Mouse (Mus musculus) intestine, embryonic 16.5 days (tissue): ENCODE measurements around the gene Mafk. TPM values are rescaled to one million over a fixed set of nuclear protein-coding genes. Genes with fewer than 3 reads are reported as not detected.
A peak's percentile ranks its signal among the peaks of the same experiment; 100 is the strongest.

Source experiments
- ATAC-seq: fragments of 200-750 bp; cut with Nextera tagmentation; 2 replicates; pipeline ENCODE4 v1.8.0; 2017; ENCODE audit warnings: moderate TSS enrichment, moderate library complexity
- H3K27ac ChIP-seq: fragments of 300-500 bp; sonication (generic); 2 replicates; pipeline ENCODE4 v1.5.1; 2014; ENCODE audit warnings: mild to moderate bottlenecking, low read length
- H3K27me3 ChIP-seq: fragments of 300-500 bp; sonication (generic); replicated peaks from 2 replicates; pipeline ENCODE4 v1.6.1; 2014; ENCODE audit warnings: low read length, control low read depth, mixed read lengths; ENCODE audit not compliant: control insufficient read depth, insufficient read depth
- H3K36me3 ChIP-seq: fragments of 300-500 bp; sonication (generic); 2 replicates; pipeline ENCODE4 v1.6.1; 2014; ENCODE audit warnings: low read length, control low read depth; ENCODE audit not compliant: control insufficient read depth, insufficient read depth
- H3K4me1 ChIP-seq: fragments of 300-500 bp; sonication (generic); 2 replicates; pipeline ENCODE4 v1.6.1; 2014; ENCODE audit warnings: low read length, control low read depth, mixed read lengths; ENCODE audit not compliant: control insufficient read depth, insufficient read depth
- H3K4me2 ChIP-seq: fragments of 300-500 bp; sonication (generic); 2 replicates; pipeline ENCODE4 v1.6.1; 2014; ENCODE audit warnings: low read depth, low read length, control low read depth
- H3K4me3 ChIP-seq: fragments of 300-500 bp; sonication (generic); 2 replicates; pipeline ENCODE4 v1.5.1; 2014; ENCODE audit warnings: mild to moderate bottlenecking, low read length
- H3K9ac ChIP-seq: fragments of 300-500 bp; sonication (generic); 2 replicates; pipeline ENCODE4 v1.6.1; 2014; ENCODE audit warnings: low read depth, low read length
- H3K9me3 ChIP-seq: fragments of 300-500 bp; sonication (generic); 2 replicates; pipeline ENCODE4 v1.6.1; 2016; ENCODE audit warnings: low read length, control low read depth; ENCODE audit not compliant: control insufficient read depth
- WGBS: fragments of 180-500 bp; shearing (Covaris S2); extraction: QIAGEN DNeasy Blood & Tissue Kit; methylation state at CpG from one replicate; pipeline ENCODE4 v1.1.7; 2014; 5-methylcytosine and 5-hydroxymethylcytosine counted together
- microRNA-seq: library from miRNA; unstranded; fragments of <30 nt; microRNA quantifications from one replicate; pipeline ENCODE4, GENCODE M21; 2016
- polyA plus RNA-seq: library from polyadenylated mRNA; unstranded; fragments of >200 nt; fragmentation: Nextera tagmentation; extraction: Ambion mirVana; gene quantifications from 2 replicates; pipeline ENCODE4 v1.2.1, GENCODE M21; 2015

Gene Mafk
- polyA plus RNA-seq, 1 experiment from 2014 or later, result 25.2 TPM

GRCm38 (mm10) chr5:139838476-139838892, 47.2 kb downstream of the Mafk start:
- no peak overlapping the region for H3K27ac ChIP-seq
- no peaks in the 10 kb centered on the region for H3K36me3 ChIP-seq
- no peak overlapping the region for H3K9ac ChIP-seq
- 0 out of 2 replicates have a peak, but pooled peaks have one; percentile 21 for ATAC-seq
- WGBS, result 22% methylated on average over 2 of the region's 2 CpGs
- 0 out of 2 replicates have a peak, but pooled peaks cover 2% of the 10 kb centered on the region for H3K27me3 ChIP-seq
- H3K4me3 ChIP-seq, result no peak overlapping the region
- H3K4me2 ChIP-seq, result no peak overlapping the region
- no peaks in the 10 kb centered on the region for H3K4me1 ChIP-seq
- H3K9me3 ChIP-seq, result no peaks in the 10 kb centered on the region

GRCm38 (mm10) chr5:139839142-139839541, 47.8 kb downstream of the Mafk start:
- WGBS, result 45% methylated on average over 3 of the region's 3 CpGs
- H3K4me3 ChIP-seq, result no peak overlapping the region
- H3K27ac ChIP-seq, result no peak overlapping the region
- H3K36me3 ChIP-seq, result no peaks in the 10 kb centered on the region
- ATAC-seq, result no peak
- no peak overlapping the region for H3K4me2 ChIP-seq
- H3K9ac ChIP-seq, result no peak overlapping the region
- 0 out of 2 replicates have a peak, but pooled peaks cover 2% of the 10 kb centered on the region for H3K27me3 ChIP-seq
- no peaks in the 10 kb centered on the region for H3K9me3 ChIP-seq
- no peaks in the 10 kb centered on the region for H3K4me1 ChIP-seq

- no peak overlapping the region for H3K27ac ChIP-seq
- H3K36me3 ChIP-seq, result no peaks in the 10 kb centered on the region
- H3K9me3 ChIP-seq, result no peaks in the 10 kb centered on the region
- no peak overlapping the region for H3K4me3 ChIP-seq
- no peaks in the 10 kb centered on the region for H3K4me1 ChIP-seq
- H3K9ac ChIP-seq, result no peak overlapping the region
- no peak for ATAC-seq
- no peaks in the 10 kb centered on the region for H3K27me3 ChIP-seq
- H3K4me2 ChIP-seq, result no peak overlapping the region
- 76% methylated on average over 12 of the region's 12 CpGs for WGBS
Observed at GRCm38 (mm10) chr5:139849626-139850320, 58.5 kb downstream of the Mafk start.

Small RNA genes lying within 50 kb of the gene (microRNA-seq; reads per million reads assigned to microRNA genes)
- 0.91 reads per million for gene Mir7037

Other genes with a start within 250 kb of the Mafk start
- gene Uncx, start 248.0 kb upstream of the Mafk start, polyA plus RNA-seq, result not detected in 2 replicates
- 11.6 and 14.8 TPM in 2 replicates for gene Micall2, start 55.2 kb upstream of the Mafk start, polyA plus RNA-seq
- gene Ints1, start 15.8 kb upstream of the Mafk start, polyA plus RNA-seq, result 18.8 and 18.9 TPM in 2 replicates
- gene Tmem184a, start 28.4 kb downstream of the Mafk start, polyA plus RNA-seq, result 120 and 151 TPM in 2 replicates
- not detected in 2 replicates for gene Gm26938, start 34.9 kb downstream of the Mafk start, polyA plus RNA-seq
- gene Psmg3, start 35.4 kb downstream of the Mafk start, polyA plus RNA-seq, result 67.6 and 80.3 TPM in 2 replicates
- 0.16 and 0.17 TPM in 2 replicates for gene Elfn1, start 116.4 kb downstream of the Mafk start, polyA plus RNA-seq